Mouse (Mus musculus): ENCODE results near the gene Tfb2m.

The Tfb2m gene

DNA sequence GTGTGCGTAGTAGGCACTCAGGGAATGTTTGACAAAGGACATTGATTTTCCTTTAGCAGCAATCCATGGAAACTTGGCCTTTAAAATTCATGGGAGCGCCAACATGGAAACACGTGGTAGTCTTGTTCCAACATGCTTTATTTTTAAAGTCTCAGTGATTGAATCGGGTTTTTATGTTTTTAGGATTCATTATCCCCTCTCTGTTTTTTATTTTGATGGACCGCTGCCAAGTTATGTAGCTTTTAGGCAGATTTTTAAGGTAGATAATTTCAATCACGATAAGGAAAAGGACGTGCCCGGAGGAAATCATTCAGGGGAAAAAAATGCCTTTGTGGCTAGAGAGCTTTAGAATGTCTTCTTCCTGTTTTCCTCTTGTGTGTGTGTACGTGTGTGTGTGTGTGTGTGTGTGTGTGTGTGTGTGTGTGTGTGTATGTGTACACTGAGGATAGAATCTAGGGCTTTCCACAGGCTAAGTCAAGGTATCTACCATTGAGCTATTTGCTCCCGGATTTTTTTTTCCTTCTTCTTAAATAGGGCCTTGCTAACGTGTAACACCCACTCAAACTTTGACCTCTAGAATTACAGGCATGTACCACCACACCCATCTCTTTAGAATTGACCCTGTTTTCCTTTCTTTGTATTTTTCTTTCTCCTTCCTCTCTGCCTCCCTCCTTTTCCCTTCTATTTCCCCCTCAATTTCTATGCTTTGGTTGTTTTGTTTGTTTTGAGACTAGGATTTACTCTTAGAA, 13.6 kb upstream of the Tfb2m start:
- peak; percentile 37 for DNase-seq (ENCODE audit: low read depth, low spot score)

DNA sequence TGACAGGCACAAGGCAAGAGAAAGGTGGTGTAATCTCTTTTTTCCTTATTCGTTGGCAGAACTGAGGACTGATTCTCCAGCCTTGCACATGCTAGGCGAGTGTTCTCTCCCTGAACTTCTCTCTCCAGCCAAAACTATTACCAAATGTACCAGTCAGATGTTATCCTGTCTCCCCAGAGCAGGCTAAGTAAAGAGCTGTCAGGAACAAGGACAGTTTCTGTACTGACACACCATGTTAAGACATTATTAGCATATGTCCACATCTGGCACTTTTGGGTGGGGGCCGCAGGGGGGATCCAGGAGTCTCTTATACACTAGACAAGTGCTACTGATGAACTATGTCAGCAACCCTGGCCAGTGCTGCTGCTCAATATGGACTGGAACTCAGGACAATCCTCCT, 10.9 kb upstream of the Tfb2m start:
- no peak for DNase-seq (ENCODE audit: low read depth, low spot score)

DNA sequence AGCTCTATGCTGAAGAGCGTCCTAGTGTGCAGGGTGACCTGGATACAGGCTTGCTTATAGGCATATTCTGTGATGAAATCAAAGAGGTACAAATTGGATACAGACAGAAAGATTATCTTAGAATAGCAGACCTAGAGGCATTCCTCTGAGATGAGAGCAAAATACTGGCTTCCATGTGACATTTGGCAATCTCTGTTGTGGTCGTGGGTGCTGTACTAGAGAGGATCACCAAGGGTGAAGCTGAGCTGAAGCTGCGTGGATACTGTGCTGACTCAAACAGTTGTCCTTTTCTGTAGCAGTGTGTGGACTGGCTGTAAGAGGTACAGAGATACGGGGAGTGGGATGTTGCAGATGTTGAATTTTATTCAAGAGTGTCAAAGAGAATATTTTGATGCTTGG, 7.9 kb upstream of the Tfb2m start:
- no peak for DNase-seq (ENCODE audit: low read depth, low spot score)

DNA sequence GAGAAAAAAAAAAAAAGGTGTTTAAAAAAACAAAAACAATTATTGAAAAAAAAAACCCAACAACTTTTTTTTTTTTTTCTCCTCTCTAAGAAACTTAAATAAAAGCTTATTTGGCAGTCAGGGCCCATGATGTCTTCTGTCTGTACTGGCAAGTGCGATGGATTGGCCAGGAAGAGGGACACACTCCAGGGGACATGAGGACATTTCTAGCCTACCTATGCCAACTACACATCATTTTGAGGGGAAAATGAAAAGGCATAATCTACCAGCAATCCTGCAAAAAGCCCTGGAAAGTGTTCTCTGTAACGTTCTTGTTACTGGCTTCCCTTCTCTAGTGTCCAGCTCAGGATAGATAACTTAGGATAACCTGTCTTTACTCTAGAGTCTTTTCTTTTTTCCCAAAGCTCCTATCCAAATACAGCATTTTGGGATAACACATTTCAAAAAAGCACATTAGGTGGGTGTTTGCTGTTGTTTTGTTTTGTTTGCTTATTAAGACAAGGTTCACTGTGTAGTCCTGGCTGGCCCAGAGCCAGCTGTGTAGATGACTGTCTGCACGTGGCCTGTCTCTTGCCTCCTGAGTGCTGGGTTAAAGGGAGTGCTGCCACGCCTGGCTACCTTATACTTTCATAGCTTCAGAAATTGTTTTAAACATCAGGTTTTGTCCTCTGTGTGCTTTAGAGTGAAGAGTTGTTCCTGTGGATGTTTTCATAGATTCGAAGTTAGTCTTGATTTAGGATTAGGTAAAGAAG, 7.3 kb upstream of the Tfb2m start:
- DNase-seq (ENCODE audit: low read depth, low spot score), result no peak

DNA sequence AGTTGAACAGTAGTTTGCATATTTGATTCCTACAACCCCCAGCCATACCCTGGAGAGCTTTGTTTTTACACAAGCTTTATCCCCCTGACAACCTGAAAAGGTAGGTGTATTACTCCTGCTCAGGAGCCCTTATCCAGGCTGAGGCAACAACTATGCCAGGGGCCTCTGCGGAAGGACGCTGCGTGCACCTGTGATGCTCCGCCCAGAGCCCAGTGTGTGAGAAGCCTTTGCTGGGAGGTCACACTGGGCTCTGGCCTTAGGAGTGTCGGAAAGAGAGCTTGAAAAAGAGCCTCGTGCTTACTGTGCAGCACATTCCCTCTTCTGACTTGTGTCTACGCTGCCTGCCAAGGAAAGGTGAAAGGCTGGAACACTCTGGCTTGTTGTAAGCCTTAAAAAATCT, 6.7 kb upstream of the Tfb2m start:
- peak; percentile 66 for DNase-seq (ENCODE audit: low read depth, low spot score)

DNA sequence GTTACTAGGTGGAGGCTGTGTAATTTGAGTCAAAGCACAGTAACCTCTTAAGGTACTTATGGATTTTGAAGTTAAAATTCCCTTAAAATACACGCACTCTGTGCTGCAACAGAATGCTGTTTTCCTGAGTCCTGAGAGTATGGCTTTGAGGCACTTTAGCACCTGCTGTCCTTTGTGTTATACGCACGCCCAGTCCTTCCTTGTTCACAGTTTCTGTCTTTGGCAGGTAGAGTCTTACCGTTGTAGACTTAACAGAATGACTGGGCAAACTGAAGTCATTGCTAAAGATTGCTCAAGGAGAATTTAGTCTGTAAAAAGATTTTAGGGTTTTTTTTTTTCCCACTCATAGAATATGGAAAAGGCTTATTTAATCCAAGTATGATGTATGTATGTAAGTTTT, 5.9 kb upstream of the Tfb2m start:
- no peak for DNase-seq (ENCODE audit: low read depth, low spot score)

DNA sequence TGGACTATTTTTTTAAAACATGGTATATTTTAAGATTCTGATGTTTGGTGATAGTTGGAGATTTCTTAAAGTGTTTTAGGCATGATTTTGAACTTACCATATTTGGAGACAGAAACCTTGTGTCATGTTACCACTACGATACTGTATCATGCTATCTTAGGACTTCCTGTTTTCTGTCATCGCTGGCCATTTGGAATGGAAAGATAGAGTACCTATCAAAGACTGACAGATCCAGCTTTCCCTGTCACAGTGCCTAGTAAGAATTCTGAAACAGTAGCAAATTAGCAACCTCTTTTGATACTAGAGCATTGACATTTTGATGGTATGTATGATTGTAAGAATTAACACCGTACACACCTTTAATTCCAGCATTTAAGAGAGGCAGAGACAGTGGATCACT, 5.3 kb upstream of the Tfb2m start:
- DNase-seq (ENCODE audit: low read depth, low spot score), result no peak

DNA sequence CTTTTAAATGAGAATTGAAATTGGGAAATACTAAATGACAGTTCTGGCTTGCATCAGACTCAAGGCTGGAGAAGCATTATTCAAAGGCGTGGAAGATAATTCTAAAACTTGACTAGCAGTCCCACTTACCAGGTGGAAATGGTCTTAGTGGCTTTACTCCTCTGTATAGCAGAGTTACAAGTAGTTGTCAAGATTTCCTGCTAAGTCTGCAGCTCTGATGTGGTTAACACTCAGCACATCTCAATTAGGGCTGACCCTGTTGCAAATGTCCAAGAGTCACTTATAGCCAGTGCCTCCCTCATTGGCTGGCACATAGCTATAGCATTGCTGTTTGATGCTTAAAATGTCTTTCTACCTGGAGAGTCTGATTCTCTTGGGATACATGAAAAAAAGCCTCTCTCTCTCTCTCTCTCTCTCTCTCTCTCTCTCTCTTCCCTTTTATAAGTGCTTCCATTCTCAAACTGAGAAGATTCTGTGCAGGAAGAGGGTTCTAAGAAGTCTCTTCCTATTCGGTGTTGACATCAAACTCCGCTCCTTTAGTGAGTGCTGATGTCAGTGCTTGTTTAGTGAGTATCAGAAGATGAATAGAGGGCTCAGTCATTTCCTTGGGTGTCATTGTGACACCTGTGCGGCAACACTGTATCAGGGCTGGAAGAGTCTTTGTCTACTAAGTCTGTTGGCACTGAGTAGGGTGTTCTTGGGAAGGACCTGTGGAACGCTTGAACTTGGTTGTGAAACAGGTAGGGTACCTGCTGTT, 3.1 kb upstream of the Tfb2m start:
- no peak for DNase-seq (ENCODE audit: low read depth, low spot score)

DNA sequence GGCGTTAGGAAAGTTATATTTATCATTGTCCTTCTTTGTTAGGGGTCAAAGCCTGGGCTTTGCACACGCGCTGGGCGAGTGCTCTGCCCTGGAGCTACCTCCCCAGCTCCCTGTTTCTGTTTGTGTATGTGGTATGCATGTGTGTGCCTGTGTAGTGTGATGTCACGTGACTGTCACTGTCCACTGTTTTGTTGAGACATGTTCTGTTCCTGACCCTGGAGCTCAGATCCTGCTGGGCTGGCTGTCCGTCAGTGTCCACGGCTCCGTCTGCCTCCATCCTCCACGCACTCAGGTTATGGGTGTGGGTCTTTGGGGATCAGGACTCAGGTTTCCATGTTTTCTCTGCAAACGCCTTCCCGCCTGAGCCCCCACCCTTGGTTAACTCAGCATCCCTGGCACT, 2.2 kb upstream of the Tfb2m start:
- no peak for DNase-seq (ENCODE audit: low read depth, low spot score)

DNA sequence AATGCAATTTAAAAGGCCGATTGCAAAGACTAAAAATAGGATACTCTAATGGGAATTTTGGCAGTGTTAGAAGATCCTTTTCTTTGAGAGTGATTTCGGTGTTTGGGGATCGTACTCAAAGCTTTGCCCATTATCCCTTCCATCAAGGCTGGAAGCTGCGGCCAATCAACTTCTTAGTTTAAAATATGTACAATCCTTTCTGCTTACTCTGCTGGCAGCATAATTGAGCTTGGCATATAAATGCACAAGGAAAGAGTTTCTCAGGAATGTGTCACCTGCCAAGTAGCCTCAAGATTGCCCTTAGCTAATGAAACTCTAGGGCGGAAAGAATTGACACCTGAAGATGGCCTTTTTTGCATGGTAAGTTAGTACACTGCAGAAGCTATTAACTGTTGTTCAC, 1.1 kb upstream of the Tfb2m start:
- no peak for DNase-seq (ENCODE audit: low read depth, low spot score)

DNA sequence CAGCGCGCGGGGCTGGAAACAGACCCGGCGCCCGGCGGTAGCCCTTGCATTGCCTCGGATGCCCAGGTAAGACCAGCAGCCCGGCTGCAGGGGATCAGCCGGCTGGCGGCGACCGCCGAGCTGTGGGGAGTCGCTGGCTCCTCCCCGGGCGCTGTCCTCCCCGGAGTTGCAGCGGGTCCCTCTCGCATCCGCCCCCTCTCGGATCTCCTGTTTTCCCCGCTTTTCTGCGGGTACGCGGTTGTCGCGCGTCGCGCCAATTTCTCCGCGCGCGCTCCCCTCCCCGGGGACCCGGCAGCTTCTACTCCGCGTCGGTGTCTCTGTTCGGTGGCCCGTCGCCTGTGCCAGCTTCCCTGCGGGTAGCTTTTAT, 467 bp upstream of the Tfb2m start:
- DNase-seq (ENCODE audit: low read depth, low spot score), result no peak

DNA sequence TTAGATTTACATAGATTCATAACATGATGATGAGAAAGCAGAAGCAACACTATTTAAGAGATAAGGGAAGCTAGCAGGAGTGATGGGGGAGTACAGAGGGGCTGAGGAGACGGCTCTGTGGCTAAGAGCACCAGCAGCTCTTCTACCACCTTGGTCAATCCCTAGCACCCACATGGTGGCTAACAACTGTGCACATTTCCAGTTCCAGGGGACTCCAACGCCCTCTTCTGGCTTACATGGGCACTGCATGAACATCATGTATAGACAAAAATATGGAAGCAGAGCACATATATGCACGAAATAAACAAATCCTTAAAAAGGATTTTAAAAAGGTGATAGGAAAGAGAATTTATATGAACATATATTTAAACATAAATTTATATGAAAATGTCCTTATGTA, 4.6 kb downstream of the Tfb2m start:
- peak; percentile 84 for DNase-seq (ENCODE audit: low read depth, low spot score)

DNA sequence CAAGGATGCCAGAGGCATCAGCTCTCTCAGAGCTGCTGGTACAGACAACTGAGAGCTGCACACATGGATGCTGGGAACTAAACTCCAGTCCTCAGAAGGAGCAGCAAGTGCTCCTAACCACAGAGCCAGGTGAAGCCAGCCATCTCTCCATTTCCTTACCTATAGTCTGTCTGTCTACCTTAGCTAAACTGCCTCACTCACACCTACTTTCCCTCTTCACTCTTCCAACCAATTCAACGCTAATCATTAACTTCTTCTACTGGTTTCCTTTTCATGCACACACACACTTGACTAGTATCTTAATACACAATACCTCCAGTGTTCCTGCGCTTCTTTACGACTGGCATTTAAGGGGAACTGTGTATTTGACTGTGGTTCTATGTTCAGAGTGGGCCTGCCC, 6.2 kb downstream of the Tfb2m start:
- no peak for DNase-seq (ENCODE audit: low read depth, low spot score)

DNA sequence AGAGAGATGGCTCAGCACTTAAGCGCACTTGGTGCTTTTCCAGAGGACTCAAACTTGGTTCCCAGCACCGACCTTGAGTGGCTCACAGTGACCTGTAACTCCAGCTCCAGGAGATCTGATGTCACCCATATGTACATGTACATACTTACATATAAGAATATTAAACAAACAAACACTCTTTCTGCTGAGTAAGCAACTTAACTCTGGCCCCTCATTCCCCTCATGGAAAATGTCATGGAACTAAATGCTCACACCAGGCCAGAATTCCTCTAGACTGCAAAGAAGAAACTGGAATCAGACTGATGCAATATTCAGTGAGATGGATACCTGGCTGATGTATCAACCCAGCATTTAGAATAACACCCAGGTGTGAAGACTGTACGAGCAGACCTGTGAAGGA, 7.0 kb downstream of the Tfb2m start:
- no peak for DNase-seq (ENCODE audit: low read depth, low spot score)

DNA sequence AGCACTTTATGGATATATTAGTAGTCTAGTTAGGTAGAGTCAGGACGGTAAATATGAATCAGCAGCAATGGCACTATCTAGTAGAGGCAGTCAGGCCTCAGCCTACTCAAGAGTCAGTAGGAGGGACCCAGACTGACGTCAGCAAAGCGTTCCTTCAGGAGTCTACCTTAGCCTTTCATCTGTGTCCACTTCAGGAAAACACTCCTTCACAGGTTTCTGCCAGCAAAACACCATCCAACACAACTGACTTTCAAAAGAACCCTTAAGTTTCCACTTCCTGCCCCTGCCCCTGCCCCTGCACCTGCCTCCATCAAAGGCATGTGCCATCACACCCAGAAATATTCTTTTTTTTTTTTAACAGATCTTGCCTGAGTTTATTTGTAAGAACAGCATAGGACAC, 26.2 kb downstream of the Tfb2m start:
- DNase-seq (ENCODE audit: low read depth, low spot score), result no peak

DNA sequence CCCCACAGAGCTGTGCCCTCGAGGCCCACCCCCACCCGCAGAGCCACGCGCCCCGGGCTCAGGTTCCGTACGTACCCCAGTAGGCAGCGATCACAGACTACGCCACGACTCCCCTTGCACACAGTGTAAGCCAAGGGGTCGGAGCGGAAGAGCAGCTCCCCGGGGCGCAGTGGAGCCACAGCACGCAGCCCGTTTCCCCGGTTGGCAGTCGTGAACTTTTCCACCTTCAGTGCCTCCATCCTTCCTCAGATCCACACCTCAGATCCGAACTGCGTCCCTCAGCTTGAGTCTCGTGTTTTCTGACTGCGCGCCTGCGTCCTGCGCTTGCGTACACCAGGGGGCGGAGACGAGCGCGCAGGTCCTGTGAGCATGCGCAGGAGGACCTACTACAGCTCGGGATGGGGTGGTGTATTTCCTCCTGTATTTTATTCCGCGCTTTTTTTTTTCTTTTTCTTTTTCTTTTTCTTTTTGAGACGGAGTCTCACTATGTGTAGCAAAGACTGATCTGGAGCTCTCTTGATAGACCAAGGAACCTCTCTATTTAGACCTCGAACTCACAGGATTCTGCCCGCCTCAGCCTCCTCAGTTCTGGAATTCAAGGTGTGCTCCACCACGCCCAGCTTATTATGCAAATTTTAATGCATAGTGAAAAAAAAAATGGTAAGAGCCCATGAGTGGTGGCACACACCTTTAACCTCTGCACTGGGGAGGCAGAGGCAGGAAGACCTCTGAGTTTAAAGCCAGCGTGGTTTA, 28.2 kb downstream of the Tfb2m start, which contains the start of gene Smyd3:
Gene Smyd3 (minus strand): TSS at position 329 of the 753 bp plus-strand sequence.
- DNase-seq (ENCODE audit: low read depth, low spot score), result peak; percentile 97

DNA sequence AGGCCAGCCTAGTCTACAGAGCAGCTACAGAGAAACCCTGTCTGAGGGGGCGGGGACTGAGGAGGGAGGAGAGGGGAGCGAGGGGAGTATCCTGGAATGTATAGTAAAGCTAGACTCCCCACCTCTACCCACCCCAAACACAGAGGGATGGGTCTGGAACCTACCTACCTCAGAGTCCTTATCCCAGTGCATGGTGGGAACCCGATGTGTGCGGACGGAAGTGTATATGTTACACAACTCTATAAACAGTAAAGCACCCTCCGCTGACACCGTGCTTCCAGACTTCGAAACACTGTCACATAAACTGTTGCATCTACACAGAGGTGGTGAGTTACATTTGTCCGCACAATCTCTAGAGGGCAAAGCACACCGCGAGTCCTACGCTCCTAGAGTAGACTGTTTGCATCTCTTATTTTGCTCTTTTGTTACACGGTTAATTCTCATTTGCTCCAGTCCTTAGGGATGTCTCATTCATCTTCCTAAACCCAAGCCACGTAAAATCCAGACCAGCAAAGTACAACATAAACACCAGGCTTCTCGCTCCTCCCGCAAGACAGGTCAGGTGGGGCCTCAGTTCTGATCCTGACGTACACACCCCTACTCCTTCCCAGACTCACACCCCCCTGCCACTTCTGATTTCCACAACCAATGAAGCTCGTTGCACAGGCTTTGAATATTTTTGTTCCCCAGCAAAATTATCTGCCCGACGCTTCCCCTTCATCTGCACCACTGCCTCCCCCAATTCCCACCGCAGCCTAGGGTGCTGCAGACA, 28.9 kb downstream of the Tfb2m start:
- DNase-seq (ENCODE audit: low read depth, low spot score), result peak; percentile 73

DNA sequence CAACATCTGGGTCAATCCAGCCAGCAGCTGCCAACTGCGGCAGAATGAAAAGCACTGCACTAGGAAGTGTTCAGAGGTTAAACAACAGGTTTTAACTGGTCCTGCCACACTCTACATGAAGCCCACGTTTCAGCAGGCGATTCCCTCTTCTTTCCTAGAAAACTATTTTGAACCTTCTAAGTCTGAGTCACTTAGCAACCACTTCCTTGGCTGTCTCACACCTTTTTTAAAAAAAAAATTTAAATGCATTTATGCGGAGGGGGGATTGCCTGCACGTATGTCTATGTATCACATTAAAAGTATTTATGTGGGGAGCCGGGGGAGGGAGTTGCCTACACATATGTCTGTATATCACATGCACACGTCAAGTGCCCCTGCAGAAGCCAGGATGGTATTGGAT, 34.2 kb downstream of the Tfb2m start:
- peak; percentile 45 for DNase-seq (ENCODE audit: low read depth, low spot score)

DNA sequence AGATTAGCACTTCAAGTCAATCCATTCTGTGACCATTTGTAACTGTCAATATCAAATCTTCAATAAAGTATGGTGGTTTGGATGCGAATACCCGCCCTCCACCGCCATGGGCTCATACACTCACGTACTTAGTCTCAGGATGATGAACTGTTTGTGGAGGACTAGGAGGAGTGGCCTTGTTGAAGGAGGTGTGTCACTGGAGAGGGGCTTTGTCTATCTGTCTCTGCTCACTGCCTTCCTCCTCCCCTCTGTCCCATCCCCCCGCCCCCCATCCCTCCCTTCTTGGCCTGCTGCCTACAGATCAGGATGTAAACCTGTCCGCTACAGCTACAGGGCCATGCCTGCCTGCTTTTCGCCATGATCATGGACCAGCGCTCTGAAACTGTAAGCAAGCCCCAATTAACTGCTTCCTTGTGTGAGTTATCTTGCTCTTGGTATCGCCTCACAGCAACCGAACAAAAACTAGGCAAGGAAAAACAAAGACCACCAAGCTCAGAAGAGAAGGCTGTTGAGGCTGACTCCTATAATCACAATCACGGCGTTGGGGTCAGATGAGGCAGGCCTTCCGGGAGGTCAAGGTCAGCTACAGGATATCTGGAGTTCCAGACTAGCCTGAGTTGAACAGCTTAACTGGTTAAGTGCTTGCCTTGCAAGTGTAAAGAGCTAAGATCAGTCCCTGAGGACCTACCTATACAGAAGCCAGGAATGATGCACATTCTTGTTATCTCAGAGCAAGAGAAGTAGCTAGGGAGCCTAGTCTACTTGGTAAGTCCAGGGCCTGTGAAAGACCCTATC, 35.3 kb downstream of the Tfb2m start:
- peak; percentile 66 for DNase-seq (ENCODE audit: low read depth, low spot score)

Measured in ZHBTc4 (cell line).